Mouse (Mus musculus): Measurements from ENCODE around the gene Bicral. TPM values are rescaled to one million over a fixed set of nuclear protein-coding genes. Genes with fewer than 3 reads are reported as not detected.

Bicral gene
- total RNA-seq, 2 experiments from 2014 or later = 11.9 to 13.4 TPM

- Histone ChIP-seq H3K4me3 (no peak overlapping the region), H3K27ac (no peak overlapping the region)
- intact Hi-C loops (cut with DNase I) = no loop called here
- TF ChIP-seq CTCF (IDR thresholded peaks at IDR 0.05) = no peak
- DNase-seq = no peak
Measured at GRCm38 (mm10) chr17:46870204-46870798, 12.0 kb upstream of the Bicral start.

GRCm38 (mm10) chr17:46866836-46867235 is 8.6 kb upstream of the Bicral start:
- DNase-seq = no peak
- TF ChIP-seq CTCF (IDR thresholded peaks at IDR 0.05) = no peak
- no peak overlapping the region for H3K27ac ChIP-seq
- H3K4me3 ChIP-seq = no peak overlapping the region
- intact Hi-C loops (cut with DNase I) = no loop called here

GRCm38 (mm10) chr17:46864566-46865195 is 6.4 kb upstream of the Bicral start:
- intact Hi-C loops (cut with DNase I) = no loop called here
- DNase-seq = no peak
- no peak overlapping the region for H3K4me3 ChIP-seq
- no peak overlapping the region for H3K27ac ChIP-seq
- TF ChIP-seq CTCF (IDR thresholded peaks at IDR 0.05) = no peak

- intact Hi-C loops (cut with DNase I) = no loop called here
- TF ChIP-seq CTCF (IDR thresholded peaks at IDR 0.05) = no peak
- peak overlapping the region; percentile 12; the same call in 1 of the 2 replicates for H3K27ac ChIP-seq
- no peak overlapping the region for H3K4me3 ChIP-seq
- DNase-seq = no peak
Measured at GRCm38 (mm10) chr17:46860120-46860519, 1.8 kb upstream of the Bicral start.

GRCm38 (mm10) chr17:46858749-46859444 is 615 bp upstream of the Bicral start:
- Histone ChIP-seq H3K4me3 (peak overlapping the region; percentile 92), H3K27ac (peak overlapping the region; percentile 100)
- no peak for DNase-seq
- intact Hi-C loops (cut with DNase I) = loop anchor here (1.0 to 5.0 kb wide), 2 partner anchors 32 to 77 kb away; partner anchors contain the start of gene Rpl7l1
- TF ChIP-seq CTCF (IDR thresholded peaks at IDR 0.05) = no peak

GRCm38 (mm10) chr17:46857361-46857902 is 850 bp downstream of the Bicral start:
- H3K27ac ChIP-seq = peak overlapping the region; percentile 100
- no peak; the same call in 1 of the 2 replicates for TF ChIP-seq CTCF (IDR thresholded peaks at IDR 0.05)
- intact Hi-C loops (cut with DNase I) = loop anchor here (5.0 kb wide), 1 partner anchor 75 kb away; the partner anchor contains the start of gene Rpl7l1
- H3K4me3 ChIP-seq = peak overlapping the region; percentile 92
- peak; percentile 92 for DNase-seq

GRCm38 (mm10) chr17:46856471-46857360 is 1.6 kb downstream of the Bicral start:
- Histone ChIP-seq H3K27ac (peak overlapping the region; percentile 100), H3K4me3 (peak overlapping the region; percentile 92)
- intact Hi-C loops (cut with DNase I) = loop anchor here (5.0 kb wide), 1 partner anchor 74 kb away; the partner anchor contains the start of gene Rpl7l1
- DNase-seq = peak; percentile 93
- TF ChIP-seq CTCF (IDR thresholded peaks at IDR 0.05) = no peak

GRCm38 (mm10) chr17:46856107-46856388 is 2.2 kb downstream of the Bicral start:
- no peak for TF ChIP-seq CTCF (IDR thresholded peaks at IDR 0.05)
- H3K4me3 ChIP-seq = peak overlapping the region; percentile 92
- no peak for DNase-seq
- peak overlapping the region; percentile 100 for H3K27ac ChIP-seq
- intact Hi-C loops (cut with DNase I) = loop anchor here (5.0 kb wide), 1 partner anchor 74 kb away; the partner anchor contains the start of gene Rpl7l1

GRCm38 (mm10) chr17:46855328-46856106 is 2.8 kb downstream of the Bicral start:
- no peak for TF ChIP-seq CTCF (IDR thresholded peaks at IDR 0.05)
- Histone ChIP-seq H3K4me3 (peak overlapping the region; percentile 92), H3K27ac (peak overlapping the region; percentile 100)
- DNase-seq = no peak
- intact Hi-C loops (cut with DNase I) = loop anchor here (2.0 to 5.0 kb wide), 2 partner anchors 23 to 73 kb away; partner anchors contain the start of gene Rpl7l1

- intact Hi-C loops (cut with DNase I) = loop anchor here (2.0 to 5.0 kb wide), 2 partner anchors 22 to 72 kb away; partner anchors contain the start of gene Rpl7l1
- peak overlapping the region; percentile 92 for H3K4me3 ChIP-seq
- TF ChIP-seq CTCF (IDR thresholded peaks at IDR 0.05) = no peak
- peak overlapping the region; percentile 100 for H3K27ac ChIP-seq
- peak; percentile 52 for DNase-seq
Measured at GRCm38 (mm10) chr17:46854640-46855110, 3.6 kb downstream of the Bicral start.

GRCm38 (mm10) chr17:46854096-46854495 is 4.2 kb downstream of the Bicral start:
- DNase-seq = no peak
- H3K27ac ChIP-seq = peak overlapping the region; percentile 100
- no peak for TF ChIP-seq CTCF (IDR thresholded peaks at IDR 0.05)
- intact Hi-C loops (cut with DNase I) = loop anchor here (2.0 kb wide), 1 partner anchor 21 kb away; no protein-coding TSS in a partner anchor
- peak overlapping the region; percentile 92 for H3K4me3 ChIP-seq
